Mouse (Mus musculus) MEL (cell line): Measurements from ENCODE around the gene Prss21. TPM values are rescaled to one million over a fixed set of nuclear protein-coding genes. Genes with fewer than 3 reads are reported as not detected.

ENCODE experiments used
- DNase-seq: peaks from one replicate; pipeline ENCODE4 v3.0.0; 2011; ENCODE audit warnings: low read depth, low spot score
- H3K27ac ChIP-seq: 2 replicates; pipeline ENCODE4 v1.5.1; 2012; ENCODE audit warnings: low read depth, mild to moderate bottlenecking, control low read depth, low read length, moderate library complexity; ENCODE audit not compliant: control insufficient read depth
- H3K27me3 ChIP-seq, 2 experiments: fragments of 150-350 bp in 1 of 2; sonication (generic) in 1 of 2; 2 replicates each; pipeline ENCODE4 v1.6.1; 2012; ENCODE audit warnings: low read length in 2 of 2, mild to moderate bottlenecking in 2 of 2, improper control_type of control experiment in 1 of 2, moderate library complexity in 1 of 2; ENCODE audit not compliant: insufficient read depth in 2 of 2, control insufficient read depth in 1 of 2
- H3K36me3 ChIP-seq, 2 experiments: 2 replicates each; pipeline ENCODE4 v1.6.1; 2012 to 2014; ENCODE audit warnings: low read length in 2 of 2, improper control_type of control experiment in 1 of 2, inconsistent platforms in 1 of 2, mild to moderate bottlenecking in 1 of 2; ENCODE audit not compliant: insufficient read depth in 2 of 2, control insufficient read depth in 1 of 2
- H3K4me1 ChIP-seq, 2 experiments: fragments of 150-350 bp in 1 of 2; sonication (generic) in 1 of 2; 2 replicates each; pipeline ENCODE4 v1.6.1; 2012; ENCODE audit warnings: low read length in 2 of 2, improper control_type of control experiment in 1 of 2, mild to moderate bottlenecking in 1 of 2; ENCODE audit not compliant: insufficient read depth in 2 of 2, control insufficient read depth in 1 of 2
- H3K4me3 ChIP-seq, 2 experiments: fragments of 150-350 bp in 1 of 2; sonication (generic) in 1 of 2; 2 replicates each; pipeline ENCODE4 v1.5.1; 2012; ENCODE audit warnings: low read depth in 2 of 2, low read length in 2 of 2, mild to moderate bottlenecking in 2 of 2, moderate library complexity in 2 of 2, control low read depth in 1 of 2, improper control_type of control experiment in 1 of 2; ENCODE audit not compliant: control insufficient read depth in 1 of 2, insufficient read depth in 1 of 2
- H3K79me2 ChIP-seq: 2 replicates; pipeline ENCODE4 v1.6.1; 2012; ENCODE audit warnings: mild to moderate bottlenecking, low read length, moderate library complexity; ENCODE audit not compliant: control insufficient read depth, poor library complexity, insufficient read depth
- H3K9ac ChIP-seq: 2 replicates; pipeline ENCODE4 v1.6.1; 2012; ENCODE audit warnings: low read depth, mild to moderate bottlenecking, control low read depth, low read length, moderate library complexity; ENCODE audit not compliant: control insufficient read depth, poor library complexity, severe bottlenecking
- H3K9me3 ChIP-seq: fragments of 150-350 bp; sonication (generic); replicated peaks from 2 replicates; pipeline ENCODE4 v1.6.1; 2012; ENCODE audit warnings: mild to moderate bottlenecking, low read length, improper control_type of control experiment, moderate library complexity; ENCODE audit not compliant: insufficient read depth
- BHLHE40 ChIP-seq: IDR thresholded peaks from 2 replicates; pipeline ENCODE4 v1.6.1; 2012; ENCODE audit warnings: low read depth, mild to moderate bottlenecking, inconsistent platforms, low read length, improper control_type of control experiment, borderline replicate concordance
- CHD2 ChIP-seq: IDR thresholded peaks from 2 replicates; pipeline ENCODE4 v1.6.1; 2011; ENCODE audit warnings: low read length, improper control_type of control experiment
- CTCF ChIP-seq, 3 experiments: IDR thresholded peaks in 2 of 3; conservative IDR thresholded peaks in 1 of 3; 2 replicates each; pipeline ENCODE4 v1.5.1; 2011 to 2012; ENCODE audit warnings: low read length in 3 of 3, low read depth in 2 of 3, mild to moderate bottlenecking in 2 of 3, improper control_type of control experiment in 1 of 3, inconsistent platforms in 1 of 3, mixed read lengths in 1 of 3, moderate library complexity in 1 of 3; ENCODE audit not compliant: control insufficient read depth in 1 of 3, insufficient read depth in 1 of 3, poor library complexity in 1 of 3, severe bottlenecking in 1 of 3
- EP300 ChIP-seq, 2 experiments: IDR thresholded peaks; 2 replicates each; pipeline ENCODE4 v1.6.1; 2011; ENCODE audit warnings: improper control_type of control experiment in 2 of 2, low read length in 2 of 2, low read depth in 1 of 2, mild to moderate bottlenecking in 1 of 2
- GATA1 ChIP-seq: IDR thresholded peaks from 2 replicates; pipeline ENCODE4 v1.6.1; 2011; ENCODE audit warnings: low read depth, low read length, improper control_type of control experiment
- HCFC1 ChIP-seq: IDR thresholded peaks from 2 replicates; pipeline ENCODE4 v1.6.1; 2012; ENCODE audit warnings: low read depth, mild to moderate bottlenecking, inconsistent platforms, low read length, improper control_type of control experiment, moderate library complexity
- KAT2A ChIP-seq: conservative IDR thresholded peaks from 2 replicates; pipeline ENCODE4 v1.6.1; 2012; ENCODE audit warnings: low read depth, low read length, improper control_type of control experiment, inconsistent platforms
- MAX ChIP-seq: IDR thresholded peaks from 2 replicates; pipeline ENCODE4 v1.6.1; 2011; ENCODE audit warnings: low read length, improper control_type of control experiment
- MEF2A ChIP-seq: IDR thresholded peaks from 2 replicates; pipeline ENCODE4 v1.6.1; 2014; ENCODE audit warnings: low read depth, mild to moderate bottlenecking, inconsistent platforms, low read length, improper control_type of control experiment; ENCODE audit not compliant: poor library complexity, insufficient replicate concordance, severe bottlenecking; ENCODE audit errors: extremely low read depth
- NELFE ChIP-seq: IDR thresholded peaks from 2 replicates; pipeline ENCODE4 v1.6.1; 2011; ENCODE audit warnings: low read depth, low read length, improper control_type of control experiment
- POLR2AphosphoS5 ChIP-seq: IDR thresholded peaks from 2 replicates; pipeline ENCODE4 v1.6.1; 2012; ENCODE audit warnings: low read depth, borderline replicate concordance, mild to moderate bottlenecking, inconsistent platforms, low read length, moderate library complexity, mixed read lengths
- RCOR1 ChIP-seq: IDR thresholded peaks from 2 replicates; pipeline ENCODE4 v1.6.1; 2012; ENCODE audit warnings: low read depth, mild to moderate bottlenecking, inconsistent platforms, low read length, improper control_type of control experiment
- TAL1 ChIP-seq: IDR thresholded peaks from 2 replicates; pipeline ENCODE4 v1.6.1; 2012; ENCODE audit warnings: mild to moderate bottlenecking, inconsistent platforms, low read length, moderate library complexity, mixed read lengths
- TCF12 ChIP-seq: IDR thresholded peaks from 2 replicates; pipeline ENCODE4 v1.6.1; 2014; ENCODE audit warnings: low read depth, mild to moderate bottlenecking, inconsistent platforms, low read length, improper control_type of control experiment, moderate library complexity
- UBTF ChIP-seq: IDR thresholded peaks from 2 replicates; pipeline ENCODE4 v1.6.1; 2012; ENCODE audit warnings: low read depth, mild to moderate bottlenecking, inconsistent platforms, low read length, improper control_type of control experiment, moderate library complexity, borderline replicate concordance; ENCODE audit not compliant: insufficient read depth
- USF1 ChIP-seq: IDR thresholded peaks from 2 replicates; pipeline ENCODE4 v1.6.1; 2014; ENCODE audit warnings: low read depth, mild to moderate bottlenecking, inconsistent platforms, low read length, improper control_type of control experiment, moderate library complexity
- ZMIZ1 ChIP-seq: IDR thresholded peaks from 2 replicates; pipeline ENCODE4 v1.6.1; 2012; ENCODE audit warnings: low read depth, mild to moderate bottlenecking, inconsistent platforms, low read length, improper control_type of control experiment, moderate library complexity
- ZNF384 ChIP-seq: IDR thresholded peaks from 2 replicates; pipeline ENCODE4 v1.6.1; 2012; ENCODE audit warnings: low read depth, mild to moderate bottlenecking, inconsistent platforms, low read length, improper control_type of control experiment
- polyA plus RNA-seq, 2 experiments: library from polyadenylated mRNA; stranded (reverse) in 1 of 2; unstranded in 1 of 2; fragments of >175 nt in 1 of 2; fragments of >200 nt in 1 of 2; gene quantifications; 2 replicates each; pipeline versions ENCODE4 v1.2.1 to v1.2.4; 2012; ENCODE audit warnings: low replicate concordance in 2 of 2, low read depth in 1 of 2; ENCODE audit not compliant: insufficient read length in 2 of 2, insufficient read depth in 1 of 2, missing spikeins in 1 of 2
- total RNA-seq: library from RNA; depleted of rRNA; stranded (reverse); fragments of 300-350 nt; gene quantifications from 2 replicates; pipeline ENCODE4 v1.2.3, GENCODE M21; 2012; rRNA removed

The Prss21 gene
- not detected in 2 replicates for total RNA-seq
- polyA plus RNA-seq, result not detected

DNA sequence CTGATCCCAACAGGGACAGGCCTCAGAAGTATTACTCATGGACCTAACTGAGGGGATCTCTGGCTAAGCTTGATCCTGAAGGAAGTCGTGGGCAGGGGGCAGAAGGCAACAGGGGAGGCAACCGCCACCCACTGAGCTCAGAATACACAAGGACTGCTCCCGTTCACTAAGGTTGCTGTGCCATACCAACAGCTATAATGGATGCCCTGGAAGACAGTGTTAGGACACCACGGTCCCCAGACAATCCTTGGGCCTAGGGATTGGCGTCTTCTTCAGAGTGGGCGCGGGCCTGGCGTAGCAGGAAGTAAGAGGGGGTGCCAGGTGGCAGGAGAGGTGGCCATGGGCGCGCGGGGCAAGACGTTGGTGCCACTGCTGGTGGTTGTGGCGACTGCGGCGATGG is at the start of gene Prss21:
Prss21 (plus strand) TSS at position 301 of the 400 bp plus-strand sequence.
- no peaks in the 10 kb centered on the region for H3K36me3 ChIP-seq
- peaks cover 0 to 3% of the 10 kb centered on the region in 2 experiments; a peak in 3 of 4 replicates for H3K27me3 ChIP-seq
- H3K9ac ChIP-seq, result no peak within 1 kb of the TSS
- no peak within 1 kb of the TSS for H3K4me3 ChIP-seq
- H3K9me3 ChIP-seq, result no peaks in the 10 kb centered on the region
- no peaks in the 10 kb centered on the region for H3K4me1 ChIP-seq
- no peaks in the 10 kb centered on the region for H3K79me2 ChIP-seq
- DNase-seq, result no peak
- TF ChIP-seq TAL1 (no peak), HCFC1 (no peak), CHD2 (no peak), CTCF (IDR thresholded peaks at IDR 0.05 in 2 of 3, conservative IDR thresholded peaks at IDR 0.05 in 1 of 3; ENCODE audit: control insufficient read depth in 1 of 3, insufficient read depth in 1 of 3, low read depth in 2 of 3, low read length in 3 of 3, poor library complexity in 1 of 3, severe bottlenecking in 1 of 3) (no peak), KAT2A (no peak), GATA1 (no peak), BHLHE40 (no peak), TCF12 (no peak), RCOR1 (no peak), UBTF (no peak), EP300 (IDR thresholded peaks at IDR 0.05; ENCODE audit: low read depth in 1 of 2, low read length in 2 of 2) (no peak), POLR2AphosphoS5 (no peak), NELFE (no peak), USF1 (no peak), ZMIZ1 (no peak), MEF2A (no peak), ZNF384 (no peak), MAX (no peak)
- TF ChIP-seq, all 39 proteins: peak for 0
- no peak within 1 kb of the TSS for H3K27ac ChIP-seq

DNA sequence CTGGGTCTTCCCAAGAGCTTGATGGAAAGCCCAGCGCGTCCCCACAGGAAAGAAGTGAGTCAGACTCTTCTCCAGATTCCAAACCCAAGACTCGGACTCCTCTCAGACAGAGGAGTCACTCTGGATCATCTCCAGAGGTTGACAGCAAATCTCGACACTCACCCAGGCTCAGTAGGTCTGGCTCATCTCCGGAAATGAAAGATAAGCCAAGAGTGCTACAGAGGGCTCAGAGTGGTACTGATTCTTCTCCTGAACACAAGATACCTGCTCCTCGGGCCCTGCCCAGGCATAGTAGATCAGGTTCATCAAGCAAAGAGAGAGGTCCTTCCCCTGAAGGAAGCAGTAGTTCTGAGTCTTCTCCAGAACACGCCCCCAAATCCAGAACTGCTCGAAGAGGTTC is 49.3 kb upstream of the Prss21 start:
- Histone ChIP-seq H3K9me3 (no peaks in the 10 kb centered on the region), H3K9ac (no peak overlapping the region), H3K4me3 (no peak overlapping the region), H3K27me3 (no peaks in the 10 kb centered on the region), H3K36me3 (peaks cover 0 to 44% of the 10 kb centered on the region in 2 experiments; a peak in 2 of 4 replicates), H3K27ac (no peak overlapping the region), H3K4me1 (no peaks in the 10 kb centered on the region), H3K79me2 (peaks cover 2% of the 10 kb centered on the region; the same call in 1 of the 2 replicates)
- peak; percentile 28 for DNase-seq
- no peak for TF ChIP-seq CTCF (IDR thresholded peaks at IDR 0.05 in 2 of 3, conservative IDR thresholded peaks at IDR 0.05 in 1 of 3; ENCODE audit: control insufficient read depth in 1 of 3, insufficient read depth in 1 of 3, low read depth in 2 of 3, low read length in 3 of 3, poor library complexity in 1 of 3, severe bottlenecking in 1 of 3)
- TF ChIP-seq RCOR1, result peak; percentile 62; the same call in 1 of the 2 replicates
- TF ChIP-seq ZNF384, result no peak
